Mouse (Mus musculus): Measurements from ENCODE around the gene Ush1g. TPM values are rescaled to one million over a fixed set of nuclear protein-coding genes. Genes with fewer than 3 reads are reported as not detected.

Gene Ush1g
- total RNA-seq, 2 experiments from 2014 or later: 0.14 to 0.16 TPM

GRCm38 (mm10) chr11:115335223-115335622, 13.4 kb upstream of the Ush1g start:
- no peak for DNase-seq (ENCODE audit: low spot score in 2 of 2)

- DNase-seq (ENCODE audit: low spot score in 2 of 2): no peak
These were observed 12.7 kb upstream of the Ush1g start, which contains the start of gene Otop3 for GRCm38 (mm10) chr11:115334531-115334930. Gene Otop3, plus strand, starts transcription at chr11:115334731.

- no peak for DNase-seq (ENCODE audit: low spot score in 2 of 2)
These were observed 7.5 kb upstream of the Ush1g start for GRCm38 (mm10) chr11:115329339-115329738.

GRCm38 (mm10) chr11:115326730-115327129, 4.9 kb upstream of the Ush1g start:
- no peak for DNase-seq (ENCODE audit: low spot score in 2 of 2)

- no peak for DNase-seq (ENCODE audit: low spot score in 2 of 2)
These were observed 1.5 kb upstream of the Ush1g start for GRCm38 (mm10) chr11:115323354-115323753.

- DNase-seq (ENCODE audit: low spot score in 2 of 2): no peak
These were observed 2.0 kb downstream of the Ush1g start for GRCm38 (mm10) chr11:115319704-115320383.

GRCm38 (mm10) chr11:115318245-115319027, 3.4 kb downstream of the Ush1g start:
- no peak for DNase-seq (ENCODE audit: low spot score in 2 of 2)

- DNase-seq (ENCODE audit: low spot score in 2 of 2): no peak
These were observed 4.6 kb downstream of the Ush1g start for GRCm38 (mm10) chr11:115317204-115317603.

- DNase-seq (ENCODE audit: low spot score in 2 of 2): no peak
These were observed 7.6 kb downstream of the Ush1g start for GRCm38 (mm10) chr11:115314249-115314648.

GRCm38 (mm10) chr11:115308781-115309180, 13.1 kb downstream of the Ush1g start:
- DNase-seq (ENCODE audit: low spot score in 2 of 2): no peak

GRCm38 (mm10) chr11:115306863-115307262, 15.0 kb downstream of the Ush1g start, which contains the start of gene Otop2:
Gene Otop2, plus strand, starts transcription at chr11:115307163.
- DNase-seq (ENCODE audit: low spot score in 2 of 2): no peak

- no peak for DNase-seq (ENCODE audit: low spot score in 2 of 2)
These were observed 18.7 kb downstream of the Ush1g start for GRCm38 (mm10) chr11:115303167-115303566.

- DNase-seq (ENCODE audit: low spot score in 2 of 2): no peak
These were observed 20.5 kb downstream of the Ush1g start for GRCm38 (mm10) chr11:115301351-115301750.

GRCm38 (mm10) chr11:115300745-115301144, 21.1 kb downstream of the Ush1g start:
- DNase-seq (ENCODE audit: low spot score in 2 of 2): no peak

GRCm38 (mm10) chr11:115298160-115298559, 23.7 kb downstream of the Ush1g start:
- DNase-seq (ENCODE audit: low spot score in 2 of 2): no peak

GRCm38 (mm10) chr11:115297214-115297826, 24.5 kb downstream of the Ush1g start, which contains the start of gene Fads6:
Gene Fads6, minus strand, starts transcription at chr11:115297663.
- DNase-seq (ENCODE audit: low spot score in 2 of 2): peak; percentile 59 to 72

- DNase-seq (ENCODE audit: low spot score in 2 of 2): no peak
These were observed 25.2 kb downstream of the Ush1g start for GRCm38 (mm10) chr11:115296471-115297210.

GRCm38 (mm10) chr11:115295939-115296338, 25.9 kb downstream of the Ush1g start:
- no peak for DNase-seq (ENCODE audit: low spot score in 2 of 2)

GRCm38 (mm10) chr11:115292631-115293375, 29.0 kb downstream of the Ush1g start:
- DNase-seq (ENCODE audit: low spot score in 2 of 2): no peak

GRCm38 (mm10) chr11:115291503-115291902, 30.3 kb downstream of the Ush1g start:
- no peak for DNase-seq (ENCODE audit: low spot score in 2 of 2)
